ENCODE assay signal across 52 mouse cellular contexts in genomic region chr12:64455228-64455627, GRCm38 (mm10). TPM values are rescaled to one million over a fixed set of nuclear protein-coding genes. Genes with fewer than 3 reads are reported as not detected.
"Had no signal": no experiment of that assay in that cellular context is flagged by ENCODE, and none has a peak within 500 bp of the region (broad histone marks: within the 10 kb centered on the region; RNA-seq: fewer than 3 reads in every experiment).

No protein-coding gene starts in this region.

- H3K4me1 ChIP-seq: heart, embryonic 12.5 days; heart, embryonic 13.5 days; heart, embryonic 15.5 days; hindbrain, embryonic 10.5 days; hindbrain, embryonic 12.5 days; hindbrain, embryonic 13.5 days; hindbrain, embryonic 15.5 days; intestine, embryonic 15.5 days; kidney, embryonic 15.5 days had no signal

- H3K4me3 ChIP-seq: heart, embryonic 12.5 days; heart, embryonic 13.5 days; heart, embryonic 15.5 days; hindbrain, embryonic 10.5 days; hindbrain, embryonic 12.5 days; hindbrain, embryonic 13.5 days; hindbrain, embryonic 15.5 days; intestine, embryonic 15.5 days; kidney, embryonic 15.5 days; layer of hippocampus, adult 2 months; left cerebral cortex, adult 2 months had no signal

- DNase-seq: heart, postnatal 10 days; heart, postnatal 14 days; heart, postnatal 36 days; heart, postnatal 4 days; kidney, adult 11 months; kidney, adult 18-20 months; kidney, adult 2 months; kidney, adult 8-10 months; kidney, adult 9 months; kidney, postnatal 10 days; kidney, postnatal 14 days; kidney, postnatal 25 days; kidney, postnatal 36 days; kidney, postnatal 4 days; layer of hippocampus, adult 9-11 months; layer of hippocampus, postnatal 36 days had no signal

- H3K36me3 ChIP-seq: heart, embryonic 12.5 days; heart, embryonic 13.5 days; heart, embryonic 15.5 days; hindbrain, embryonic 10.5 days; hindbrain, embryonic 12.5 days; hindbrain, embryonic 13.5 days; hindbrain, embryonic 15.5 days; intestine, embryonic 15.5 days; kidney, embryonic 15.5 days had no signal

- H3K9me3 ChIP-seq: heart, embryonic 12.5 days; heart, embryonic 13.5 days; heart, embryonic 15.5 days; hindbrain, embryonic 10.5 days; hindbrain, embryonic 12.5 days; hindbrain, embryonic 13.5 days; hindbrain, embryonic 15.5 days; intestine, embryonic 15.5 days; kidney, embryonic 15.5 days had no signal

- H3K27ac ChIP-seq: heart, embryonic 13.5 days; heart, embryonic 15.5 days; hindbrain, embryonic 10.5 days; hindbrain, embryonic 12.5 days; hindbrain, embryonic 13.5 days; hindbrain, embryonic 14.5 days; hindbrain, embryonic 15.5 days; hindbrain, postnatal 0 days; intestine, embryonic 15.5 days; kidney, embryonic 15.5 days; kidney, postnatal 0 days; layer of hippocampus, adult 2 months; left cerebral cortex, adult 2 months had no signal

- ATAC-seq: hindbrain, embryonic 16.5 days; hindbrain, postnatal 0 days; inflammation-experienced regulatory T-cells, adult 6 months; intestine, embryonic 15.5 days; intestine, embryonic 16.5 days; intestine, postnatal 0 days had no signal

- H3K27me3 ChIP-seq: heart, embryonic 12.5 days; heart, embryonic 13.5 days; heart, embryonic 15.5 days; hindbrain, embryonic 12.5 days; hindbrain, embryonic 13.5 days; hindbrain, embryonic 15.5 days; intestine, embryonic 15.5 days; kidney, embryonic 15.5 days had no signal

- H3K9ac ChIP-seq: heart, embryonic 12.5 days; heart, embryonic 13.5 days; heart, embryonic 15.5 days; hindbrain, embryonic 12.5 days; hindbrain, embryonic 13.5 days; hindbrain, embryonic 14.5 days; hindbrain, embryonic 15.5 days; intestine, embryonic 15.5 days; kidney, embryonic 15.5 days had no signal

RNA-seq across cellular contexts. Expression of gene Fscb, which starts 19.3 kb away (rescaled TPM):
- total RNA-seq: heart, postnatal 10 days; heart, postnatal 14 days; heart, postnatal 25 days; heart, postnatal 36 days; heart, postnatal 4 days; hematopoietic stem cell, adult 5-6 weeks; hindbrain, postnatal 0 days; layer of hippocampus, adult 18-20 months; layer of hippocampus, adult 2 months; layer of hippocampus, adult 8-10 months; layer of hippocampus, postnatal 10 days; layer of hippocampus, postnatal 14 days; layer of hippocampus, postnatal 25 days; layer of hippocampus, postnatal 36 days; left cerebral cortex, adult 18-20 months; left cerebral cortex, adult 2 months; left cerebral cortex, adult 8-10 months had no signal
- polyA plus RNA-seq: heart, embryonic 11.5 days; heart, embryonic 12.5 days; heart, embryonic 13.5 days; heart, embryonic 14.5 days; heart, embryonic 15.5 days; heart, embryonic 16.5 days; heart, postnatal 0 days; hindbrain, embryonic 10.5 days; hindbrain, embryonic 11.5 days; hindbrain, embryonic 12.5 days; hindbrain, embryonic 13.5 days; hindbrain, embryonic 14.5 days; hindbrain, embryonic 15.5 days; hindbrain, embryonic 16.5 days; hindbrain, postnatal 0 days; inflammation-experienced regulatory T-cells, adult 6 months; intestine, embryonic 14.5 days; intestine, embryonic 15.5 days; intestine, embryonic 16.5 days; intestine, postnatal 0 days; kidney, adult 2 months; kidney, embryonic 14.5 days; kidney, embryonic 15.5 days; kidney, embryonic 16.5 days; kidney, postnatal 0 days; large intestine, adult 2 months had no signal
